Mouse (Mus musculus) frontal cortex, adult 2 months (tissue): ENCODE results near the gene E130114P18Rik. TPM values are rescaled to one million over a fixed set of nuclear protein-coding genes. Genes with fewer than 3 reads are reported as not detected.

Experiments used
- DNase-seq, 2 experiments: peaks; one replicate each; pipeline ENCODE4 v3.0.0; 2022; ENCODE audit warnings: low spot score in 1 of 2; ENCODE audit errors: extremely low spot score in 1 of 2
- polyA plus RNA-seq: library from polyadenylated mRNA; depleted of rRNA; stranded (reverse); fragments of >200 nt; gene quantifications from 2 replicates; pipeline ENCODE4 v1.2.3, GENCODE M21; 2012

E130114P18Rik gene
- polyA plus RNA-seq, 1 experiment: 22.6 TPM

DNA sequence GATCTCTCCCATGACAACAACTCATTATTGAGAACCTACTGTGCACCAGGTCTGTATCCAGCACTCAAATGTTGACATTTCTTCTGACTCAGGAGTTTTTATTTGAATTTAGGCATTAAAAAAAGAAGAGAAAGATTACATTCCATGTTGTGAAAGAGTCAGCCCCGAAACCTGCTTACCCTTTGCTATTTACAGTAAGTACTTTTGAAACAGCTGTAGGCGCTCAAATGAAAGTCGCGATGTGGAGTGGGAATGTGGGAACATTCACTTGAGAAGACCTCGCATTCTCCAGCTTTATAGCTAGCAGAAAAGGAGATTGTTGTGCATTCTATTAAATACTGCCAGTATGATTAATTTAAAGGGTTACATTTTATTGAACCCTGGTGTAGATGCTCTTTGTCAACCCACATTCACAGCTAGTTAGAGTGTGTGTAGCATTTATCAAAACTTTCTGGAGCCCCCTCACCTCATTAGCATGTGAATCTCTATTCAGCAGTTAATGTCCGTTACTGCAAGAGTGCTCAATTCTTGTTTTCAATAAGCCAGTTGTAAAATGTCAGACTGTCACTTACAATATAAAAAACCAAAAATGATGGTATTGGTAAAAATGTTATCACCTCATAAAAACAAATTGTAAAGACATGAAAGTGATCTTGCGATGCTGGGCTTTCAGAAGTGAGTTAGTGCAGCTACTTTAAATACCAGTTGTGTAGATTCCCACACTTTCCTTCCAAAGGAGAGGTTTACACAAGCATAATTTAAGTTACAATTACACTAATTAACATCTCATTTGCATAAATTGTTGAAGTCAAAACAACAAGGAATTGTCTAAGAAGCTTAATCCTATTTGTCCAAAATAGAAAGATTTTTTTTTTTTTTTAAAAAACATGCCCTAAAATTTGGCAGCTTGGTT is 28.3 kb upstream of the E130114P18Rik start:
- no peak for DNase-seq

DNA sequence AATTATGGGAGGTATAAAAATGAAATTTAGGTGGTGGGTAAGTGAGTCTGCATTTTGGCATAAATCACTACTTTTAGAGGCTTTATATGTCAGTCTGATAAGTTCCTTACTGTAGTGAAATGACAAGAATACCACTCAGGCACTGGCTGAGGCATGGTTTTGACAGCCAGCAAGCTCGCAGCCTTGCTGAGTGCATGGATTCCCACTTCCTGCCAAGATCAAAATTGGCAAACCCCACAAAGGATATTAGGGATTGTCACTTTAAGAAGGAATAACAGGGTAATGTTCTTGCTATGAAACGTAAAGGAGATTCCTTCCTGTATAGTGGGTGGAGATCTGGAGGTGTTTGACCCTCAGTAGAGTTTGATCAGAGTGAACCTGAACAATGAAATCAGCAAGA is 27.4 kb upstream of the E130114P18Rik start:
- DNase-seq: no peak

DNA sequence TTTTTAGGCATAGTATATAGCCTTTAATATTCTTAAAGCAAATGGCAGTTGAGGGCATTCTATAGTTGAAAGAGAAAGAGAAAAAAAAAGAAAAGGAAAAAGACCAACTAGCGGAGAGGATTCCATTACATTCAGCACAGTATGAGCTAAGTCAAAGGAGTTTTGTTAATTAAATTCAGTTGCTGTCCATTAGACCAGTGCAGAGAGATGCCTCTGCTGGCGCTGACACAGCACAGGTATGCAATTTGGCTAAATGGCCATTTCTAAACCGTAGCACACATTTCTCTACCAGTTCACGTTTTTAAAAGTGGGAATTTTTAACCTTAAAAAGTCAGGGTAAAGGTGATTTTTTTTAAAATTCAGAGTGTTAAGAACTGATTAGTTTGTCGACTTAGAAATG is 26.8 kb upstream of the E130114P18Rik start:
- DNase-seq: no peak

DNA sequence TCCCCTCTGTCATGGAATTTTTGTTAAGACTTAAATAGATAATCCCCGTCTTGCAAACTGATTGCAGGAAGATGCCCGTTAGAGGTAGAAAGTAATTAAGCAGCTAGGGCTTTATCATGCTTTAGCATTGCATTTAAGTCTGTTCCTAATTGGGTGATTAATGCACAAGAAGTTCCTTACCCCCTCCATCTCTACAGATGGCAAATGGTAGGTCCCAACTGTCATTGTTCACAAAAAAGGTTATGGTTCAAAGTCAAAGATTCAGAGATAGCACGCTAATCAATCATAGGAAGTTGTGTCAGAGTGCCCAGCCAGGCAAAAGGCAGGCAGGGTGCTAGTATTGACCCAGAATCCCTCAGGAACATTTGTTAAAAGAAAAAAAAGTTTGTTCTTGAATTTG is 25.9 kb upstream of the E130114P18Rik start:
- no peak for DNase-seq

DNA sequence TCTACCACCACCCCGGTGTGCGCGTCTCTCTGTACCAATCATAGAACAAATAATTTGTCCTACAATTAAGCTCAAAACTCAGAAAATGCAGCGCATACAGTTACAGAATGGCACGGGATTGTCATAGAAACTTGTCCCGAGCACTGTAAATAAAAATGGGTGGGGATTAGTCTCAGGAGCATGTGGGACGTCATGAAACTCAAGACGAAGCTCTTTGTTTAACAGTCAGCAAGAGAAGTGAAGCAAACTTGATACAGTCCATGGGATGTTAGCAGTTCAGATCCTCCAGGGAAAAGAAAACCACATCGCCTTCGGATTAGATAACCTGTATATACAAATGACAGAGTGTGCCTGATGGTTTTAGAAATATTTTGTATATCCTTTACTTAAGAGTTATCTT is 18.6 kb upstream of the E130114P18Rik start:
- no peak for DNase-seq

DNA sequence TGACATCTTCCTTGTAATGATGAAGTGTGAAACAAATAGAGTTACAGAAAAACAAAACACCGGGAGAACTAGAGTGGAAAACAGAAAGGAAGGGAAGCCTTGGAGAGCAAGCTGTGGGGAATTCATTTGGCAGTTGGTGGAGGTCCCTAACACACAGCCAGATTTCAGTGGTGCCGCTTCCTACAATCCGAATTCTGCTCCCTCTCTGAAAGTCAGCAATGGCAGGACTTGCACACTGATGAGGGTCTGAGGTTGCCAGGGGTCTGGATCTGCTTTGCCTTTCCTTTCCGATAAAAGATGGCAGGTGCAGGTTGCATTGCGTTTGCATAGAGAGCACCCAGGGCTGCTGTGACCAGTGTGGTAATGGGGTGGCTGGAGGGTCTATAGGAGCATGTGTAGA is 18.1 kb upstream of the E130114P18Rik start:
- no peak for DNase-seq

DNA sequence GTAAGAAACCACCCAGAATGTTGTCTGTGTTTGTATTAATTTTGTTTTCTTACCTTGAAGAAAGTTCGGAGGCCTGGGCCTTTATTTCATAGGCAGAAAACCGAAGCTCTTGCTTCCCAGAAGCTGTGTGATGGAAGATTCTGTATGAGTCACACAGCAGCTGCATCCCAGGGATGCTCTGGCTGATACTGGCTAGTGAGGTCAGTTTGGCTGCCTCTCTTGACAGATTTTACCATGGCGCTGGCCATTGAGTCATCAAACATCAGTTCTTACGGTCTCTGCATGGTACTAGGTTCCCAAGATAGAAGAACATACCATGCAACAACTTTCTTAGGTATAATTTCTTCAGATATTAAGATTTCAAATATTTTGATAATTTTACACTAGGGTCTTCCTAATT is 17.0 kb upstream of the E130114P18Rik start:
- DNase-seq: no peak

DNA sequence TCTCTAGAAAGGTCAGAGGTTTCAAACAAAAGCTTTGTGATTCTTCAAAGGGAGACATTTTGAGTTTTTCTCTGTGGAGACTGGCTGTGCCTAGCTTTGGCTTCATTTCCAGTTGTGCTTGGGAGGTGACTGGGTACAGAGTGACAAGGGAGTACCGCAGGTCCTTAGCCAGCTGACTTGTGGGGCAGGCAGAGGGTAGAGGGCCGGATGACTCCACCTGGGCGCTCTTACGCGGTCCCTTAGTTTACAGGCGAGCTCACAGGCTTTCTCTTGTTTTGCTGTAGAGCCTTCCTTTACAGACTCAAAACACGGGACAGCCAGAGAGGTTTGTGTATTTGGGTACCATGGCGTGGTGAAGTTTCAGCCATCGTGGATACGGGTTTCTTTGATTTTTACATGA is 16.1 kb upstream of the E130114P18Rik start:
- no peak for DNase-seq

DNA sequence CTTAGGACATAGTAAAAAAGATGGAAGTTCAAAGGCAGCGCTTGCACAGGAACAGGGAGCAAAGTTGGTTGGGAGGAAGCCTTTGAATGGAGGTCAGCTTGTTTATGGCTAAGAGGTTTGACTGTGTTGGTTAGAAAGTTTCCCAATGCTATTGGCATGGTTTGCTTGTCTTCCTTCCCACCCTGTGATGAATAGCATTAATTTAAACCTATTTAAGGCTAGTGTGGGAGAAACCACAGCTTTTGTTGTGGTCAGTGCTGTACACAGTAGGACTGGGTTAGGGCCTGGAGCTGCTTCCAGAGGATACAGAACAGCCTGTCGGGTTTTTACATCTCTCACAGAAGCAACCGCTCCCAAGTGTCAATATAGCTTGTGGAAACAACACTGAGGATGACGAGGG is 10.7 kb upstream of the E130114P18Rik start:
- DNase-seq: no peak

DNA sequence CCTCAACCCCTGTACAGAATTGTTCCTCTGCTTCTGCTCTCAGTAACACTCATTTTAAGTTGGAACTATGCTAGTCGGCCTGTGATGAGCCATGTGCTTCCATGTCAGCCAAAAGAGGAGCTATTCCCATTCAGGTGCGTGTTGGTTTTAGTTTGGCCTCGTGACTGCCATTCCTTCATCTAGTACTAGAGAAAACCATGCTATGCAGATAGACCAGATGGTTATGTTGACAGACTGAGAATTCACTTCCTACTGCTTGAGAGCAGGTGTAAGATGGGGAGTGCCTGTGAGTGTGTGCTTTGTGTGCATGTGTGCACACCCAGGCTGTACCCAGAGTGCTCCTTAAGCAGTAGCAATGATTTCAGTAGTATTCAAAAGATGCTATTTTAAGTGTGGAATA is 9.6 kb upstream of the E130114P18Rik start:
- DNase-seq: peak; percentile 59 to 68

DNA sequence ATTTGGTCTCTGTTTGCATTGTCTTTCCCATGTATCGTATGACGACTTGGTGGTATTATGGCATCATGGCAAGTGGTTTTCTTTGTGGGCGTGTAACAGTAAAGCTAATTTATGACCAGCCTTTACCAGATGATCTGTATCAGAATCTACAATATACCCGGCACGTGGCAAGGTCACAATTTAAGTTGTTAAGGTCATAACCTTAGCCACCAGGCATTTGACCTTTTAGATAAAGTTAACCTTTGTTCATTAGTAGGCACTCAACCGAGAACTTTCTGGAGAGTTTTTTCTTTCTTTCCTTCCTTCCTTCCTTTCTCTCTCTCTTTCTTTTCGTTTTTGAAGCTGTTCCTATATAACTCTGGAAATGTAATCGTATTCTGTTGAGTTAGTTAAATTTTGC is 8.7 kb upstream of the E130114P18Rik start:
- DNase-seq: no peak

DNA sequence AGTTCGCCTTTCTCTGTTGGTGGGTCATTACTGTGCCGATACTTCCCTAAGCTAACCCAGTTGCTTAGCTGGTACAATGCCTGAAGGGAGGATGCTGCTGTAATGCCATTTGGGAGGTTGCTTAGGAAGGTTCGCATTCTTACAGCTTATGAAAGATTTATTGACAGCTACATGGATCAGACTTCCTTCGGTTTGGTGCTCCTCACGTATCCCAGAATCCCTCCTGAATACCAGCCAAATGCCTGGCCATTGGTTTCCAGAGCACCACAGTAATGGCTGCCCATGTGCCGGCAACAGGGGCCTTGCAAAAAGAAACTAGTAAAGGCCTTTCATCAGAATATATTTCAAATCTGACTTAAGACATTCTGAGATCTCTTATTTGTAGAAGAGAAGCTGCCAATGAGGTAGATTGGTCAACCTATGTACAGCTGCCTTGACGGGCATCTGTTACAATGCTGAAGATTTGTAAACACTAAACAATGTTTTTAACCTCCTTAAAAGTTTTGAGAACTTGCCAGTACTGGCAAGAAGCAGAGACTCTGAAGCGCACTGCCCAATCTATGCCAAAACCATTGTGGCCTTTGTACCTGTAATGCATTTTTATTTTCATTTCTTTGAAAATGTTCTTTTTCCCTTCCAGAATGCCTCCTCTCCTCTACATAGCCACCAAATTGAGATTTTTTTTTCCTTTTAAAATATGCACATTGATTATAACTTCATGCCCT is 7.8 kb upstream of the E130114P18Rik start:
- DNase-seq: no peak

DNA sequence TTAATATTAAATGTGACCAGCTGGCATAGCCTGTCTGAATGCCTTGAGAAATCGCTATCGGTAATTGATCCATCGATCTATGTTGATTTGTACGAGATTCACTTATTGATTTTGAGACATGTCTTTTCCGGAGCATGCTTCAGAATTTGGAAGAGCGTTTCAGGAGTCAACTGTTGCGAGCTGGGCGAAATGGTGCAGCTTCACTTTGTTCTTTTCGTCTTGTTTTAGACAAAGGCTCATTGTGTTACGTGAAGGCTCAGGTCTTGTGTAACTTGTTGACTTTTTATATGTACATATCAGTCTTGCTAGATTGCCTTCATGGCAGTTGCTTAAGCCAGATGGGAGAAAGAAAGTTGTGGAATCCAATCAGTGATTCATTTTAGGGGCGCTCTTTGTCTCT is 6.4 kb upstream of the E130114P18Rik start:
- no peak for DNase-seq

DNA sequence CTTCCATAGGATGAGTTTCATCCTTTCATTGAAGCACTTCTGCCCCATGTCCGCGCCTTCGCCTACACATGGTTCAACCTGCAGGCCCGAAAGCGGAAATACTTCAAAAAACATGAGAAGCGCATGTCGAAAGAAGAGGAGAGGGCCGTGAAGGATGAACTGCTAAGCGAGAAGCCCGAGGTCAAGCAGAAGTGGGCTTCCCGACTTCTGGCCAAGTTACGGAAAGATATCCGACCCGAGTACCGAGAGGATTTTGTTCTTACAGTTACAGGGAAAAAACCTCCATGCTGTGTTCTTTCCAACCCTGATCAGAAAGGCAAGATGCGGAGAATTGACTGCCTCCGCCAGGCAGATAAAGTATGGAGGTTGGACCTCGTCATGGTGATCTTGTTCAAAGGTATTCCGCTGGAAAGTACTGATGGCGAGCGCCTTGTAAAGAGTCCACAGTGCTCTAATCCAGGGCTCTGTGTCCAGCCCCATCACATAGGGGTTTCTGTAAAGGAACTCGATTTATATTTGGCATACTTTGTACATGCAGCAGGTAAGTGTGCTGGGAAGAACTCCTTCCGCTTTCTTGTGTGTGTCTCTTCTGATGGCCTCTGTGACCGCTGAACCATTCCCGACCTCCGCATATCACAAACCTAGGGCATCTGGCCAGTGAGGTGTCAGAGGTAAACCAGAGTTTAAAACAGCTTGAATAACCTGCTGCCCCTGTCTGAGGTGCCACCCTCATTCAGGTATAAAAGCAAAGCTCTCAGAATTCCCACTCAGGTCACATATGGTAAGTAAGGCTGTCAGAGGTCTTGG is 5.4 kb upstream of the E130114P18Rik start:
- DNase-seq: no peak

DNA sequence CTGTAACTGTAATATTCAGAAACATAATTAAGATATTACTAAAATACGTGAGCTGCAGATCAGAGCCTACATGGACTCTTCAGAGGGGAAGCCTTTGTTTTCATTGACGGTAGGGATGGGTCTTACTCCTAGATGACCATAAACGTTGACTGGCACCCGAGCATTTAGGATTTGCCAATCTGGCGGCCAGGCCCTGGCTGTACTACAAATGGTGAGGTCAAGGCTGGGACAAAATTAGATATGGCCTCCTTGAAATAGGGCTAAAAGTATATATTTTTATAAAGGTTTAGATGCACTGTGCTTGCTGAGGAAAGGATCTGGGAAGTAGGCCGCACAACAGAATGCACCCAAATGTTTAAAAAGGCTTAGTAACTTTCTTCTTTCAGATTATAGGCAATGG is 4.6 kb upstream of the E130114P18Rik start:
- DNase-seq: no peak

DNA sequence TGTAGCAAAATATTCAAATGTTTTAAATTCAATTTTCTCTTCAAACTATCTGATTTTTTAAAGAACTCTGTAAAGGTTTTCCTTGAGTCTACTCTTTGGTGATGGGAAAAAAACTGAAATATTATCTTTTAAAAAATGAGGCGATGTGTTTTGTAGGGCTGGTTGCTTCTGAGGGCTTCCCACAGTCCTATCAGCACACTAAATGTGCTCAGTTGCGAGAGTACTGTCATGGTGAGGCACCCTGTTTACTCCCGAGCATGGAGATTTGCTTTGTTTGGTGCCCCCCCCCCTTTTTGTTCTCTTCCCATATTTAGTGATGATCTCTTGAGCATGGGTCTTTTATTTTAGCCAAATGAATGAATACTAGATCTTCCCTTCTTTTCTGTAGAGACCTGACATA is 4.2 kb upstream of the E130114P18Rik start:
- DNase-seq: no peak

DNA sequence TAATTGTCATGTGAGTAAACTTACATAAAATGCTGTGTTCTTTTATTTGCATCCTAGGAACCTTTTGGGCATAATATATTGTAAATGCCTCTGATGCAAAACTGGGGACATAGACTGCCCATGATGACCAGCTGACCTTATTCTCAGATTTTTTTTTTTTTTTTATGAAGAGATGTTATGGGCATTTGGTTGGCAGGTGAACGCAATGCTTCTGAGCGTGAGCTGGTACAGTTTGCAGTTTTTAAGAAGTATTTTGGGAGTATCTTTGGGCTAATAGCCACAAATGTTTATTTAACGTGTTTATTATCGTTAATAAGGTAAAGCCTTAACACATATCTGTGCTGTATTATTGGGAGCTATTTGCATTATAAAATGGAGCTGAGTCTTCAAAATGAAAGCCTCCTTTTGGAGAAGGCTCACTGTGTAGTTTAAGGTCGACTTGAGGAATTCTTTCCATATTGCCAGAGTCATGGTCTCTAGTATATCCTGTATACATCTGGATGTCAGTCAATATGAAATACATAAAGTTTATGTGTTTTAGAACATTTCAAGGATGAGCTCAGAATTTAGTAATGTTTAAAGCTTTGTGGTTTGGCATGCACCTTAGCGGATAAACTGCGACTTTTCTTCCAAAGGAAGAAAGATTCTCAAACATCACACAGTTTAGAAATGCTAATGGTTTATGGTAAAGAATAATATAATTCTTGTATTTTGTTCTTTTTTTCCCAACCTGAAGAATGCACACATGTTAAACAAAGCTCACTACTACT is 3.0 kb upstream of the E130114P18Rik start:
- no peak for DNase-seq

DNA sequence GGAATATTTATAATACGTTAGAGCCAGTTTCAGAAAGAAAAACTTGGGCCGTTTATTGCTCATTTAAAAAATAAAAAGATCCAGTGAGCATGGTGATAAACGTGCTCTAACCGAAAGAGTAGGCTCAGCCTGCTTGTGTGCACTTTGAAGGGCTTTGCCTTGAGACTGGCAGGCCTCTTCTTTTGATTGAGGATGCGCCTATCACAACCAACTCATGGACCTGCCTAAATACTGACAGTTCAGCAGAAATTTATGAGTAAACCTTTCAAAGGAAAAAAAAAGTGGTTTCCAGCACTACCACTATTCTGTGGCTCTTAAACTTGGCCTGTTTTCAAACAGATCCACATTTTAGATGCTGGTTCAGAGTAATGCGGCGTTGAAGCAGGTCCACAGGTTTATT is 2.1 kb upstream of the E130114P18Rik start:
- DNase-seq: no peak

DNA sequence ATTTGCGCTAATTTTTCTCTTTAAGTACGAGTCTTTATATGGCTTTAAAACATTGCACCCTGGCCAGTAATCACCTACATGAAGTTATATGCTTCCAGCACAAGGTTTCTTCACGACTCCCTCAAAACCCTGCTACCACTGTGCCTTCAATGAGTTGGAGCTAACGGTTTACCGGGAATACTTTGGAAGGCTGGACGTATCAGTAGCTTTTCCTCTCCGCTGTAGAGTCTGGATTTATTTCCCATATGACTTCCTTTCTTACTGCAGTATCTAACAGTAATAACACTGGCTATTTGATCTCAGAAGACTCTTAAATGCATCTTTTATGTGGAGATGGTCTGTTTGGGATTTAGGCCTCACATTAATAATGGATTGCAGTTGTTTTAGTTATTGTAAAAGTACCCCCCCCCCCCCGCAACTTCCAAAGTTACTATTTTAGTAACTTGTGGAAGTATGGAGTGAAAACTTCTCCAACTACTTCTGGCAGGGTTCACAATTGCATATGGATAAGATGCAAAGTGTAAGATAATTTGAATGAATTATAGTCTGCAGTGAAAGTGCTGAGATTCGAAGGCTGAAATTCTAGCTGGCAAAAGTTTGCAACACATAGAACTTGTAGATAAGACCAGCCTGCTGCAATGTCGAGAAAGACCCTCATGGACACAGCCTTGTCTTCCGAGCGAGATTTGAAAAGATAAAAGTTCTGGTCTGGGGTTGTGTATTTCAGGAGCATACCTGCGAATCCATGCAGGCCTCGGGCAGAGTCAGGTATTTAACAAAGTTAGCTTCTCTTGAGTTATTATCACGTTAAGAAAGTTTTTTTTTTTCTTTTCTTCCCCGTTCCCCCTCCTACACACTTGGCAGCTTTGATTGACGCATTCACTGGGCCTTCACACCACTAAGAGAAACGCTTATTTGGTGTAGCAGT is 1.4 kb upstream of the E130114P18Rik start:
- DNase-seq: no peak
